Mouse (Mus musculus): ENCODE results near the gene Mrpl22. TPM values are rescaled to one million over a fixed set of nuclear protein-coding genes. Genes with fewer than 3 reads are reported as not detected.

The Mrpl22 gene
- 21.9 TPM for total RNA-seq (2023)

DNA sequence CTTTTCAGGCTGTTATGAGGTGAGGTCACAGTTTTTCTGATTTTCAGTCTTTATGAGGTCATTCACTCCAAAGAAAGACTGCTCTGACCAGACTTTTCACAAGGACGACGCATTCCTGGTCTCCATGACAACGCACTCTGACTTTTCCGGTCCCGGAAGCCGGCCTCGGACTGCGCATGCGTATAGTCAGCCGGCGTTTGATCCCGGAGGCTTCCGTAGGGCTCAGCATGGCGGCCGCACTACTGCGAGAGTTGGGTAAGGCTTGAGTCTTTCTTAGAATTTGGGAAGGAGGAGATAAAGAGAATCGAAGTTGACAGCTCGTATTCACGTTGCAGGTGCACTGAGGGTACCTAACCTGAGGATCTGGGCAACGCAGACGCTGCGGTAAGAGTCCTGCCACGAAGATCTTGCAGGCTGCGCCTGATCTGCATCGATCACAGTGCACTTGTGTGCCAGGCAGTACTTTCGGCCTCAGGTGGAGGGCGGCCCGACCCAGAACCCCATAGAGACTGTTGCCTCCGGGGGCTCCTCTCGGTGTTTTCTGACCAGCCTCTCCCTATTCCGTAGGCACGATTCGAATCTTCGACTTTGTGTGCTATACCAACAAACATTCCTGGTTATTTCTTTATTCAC lies at the start of gene Mrpl22:
Gene Mrpl22, plus strand, starts transcription at position 203 of the 633 bp plus-strand sequence.

DNA sequence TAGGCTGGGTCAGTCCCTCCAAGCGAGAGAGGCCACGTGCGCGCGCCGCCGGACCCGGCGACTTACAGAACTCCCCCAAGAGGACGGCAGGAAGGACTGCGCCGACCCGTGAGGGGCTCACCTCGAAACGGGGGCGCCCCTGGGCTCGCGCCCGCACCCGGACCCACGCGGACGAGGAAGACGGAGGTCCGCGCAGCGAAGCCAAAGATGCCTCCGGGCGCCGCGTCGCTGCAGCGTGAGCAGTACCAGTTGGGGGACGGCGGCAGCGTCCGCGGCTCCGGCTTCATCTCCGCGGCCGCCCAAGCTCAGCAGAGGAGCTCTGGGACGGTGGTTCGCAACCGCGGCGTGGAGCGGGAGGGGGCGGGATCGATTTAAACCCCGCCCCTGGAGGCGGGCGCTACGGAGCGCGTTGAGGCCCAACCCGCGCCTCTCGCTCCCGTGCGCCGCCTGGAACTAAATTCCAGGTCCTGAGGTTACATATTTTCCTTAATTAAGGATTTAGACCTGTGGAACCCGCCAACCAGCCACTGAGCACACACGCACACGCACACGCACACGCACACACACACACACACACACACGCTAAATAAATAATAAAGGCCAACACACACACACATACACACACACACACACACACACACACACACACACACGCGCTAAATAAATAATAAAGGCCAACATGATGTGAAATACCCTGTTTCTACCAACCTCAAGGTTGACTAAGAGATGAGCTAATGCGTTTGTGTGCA lies 3.1 kb upstream of the Mrpl22 start, which contains the start of gene Gemin5:
Gene Gemin5, minus strand, starts transcription at position 373 of the 749 bp plus-strand sequence.

DNA sequence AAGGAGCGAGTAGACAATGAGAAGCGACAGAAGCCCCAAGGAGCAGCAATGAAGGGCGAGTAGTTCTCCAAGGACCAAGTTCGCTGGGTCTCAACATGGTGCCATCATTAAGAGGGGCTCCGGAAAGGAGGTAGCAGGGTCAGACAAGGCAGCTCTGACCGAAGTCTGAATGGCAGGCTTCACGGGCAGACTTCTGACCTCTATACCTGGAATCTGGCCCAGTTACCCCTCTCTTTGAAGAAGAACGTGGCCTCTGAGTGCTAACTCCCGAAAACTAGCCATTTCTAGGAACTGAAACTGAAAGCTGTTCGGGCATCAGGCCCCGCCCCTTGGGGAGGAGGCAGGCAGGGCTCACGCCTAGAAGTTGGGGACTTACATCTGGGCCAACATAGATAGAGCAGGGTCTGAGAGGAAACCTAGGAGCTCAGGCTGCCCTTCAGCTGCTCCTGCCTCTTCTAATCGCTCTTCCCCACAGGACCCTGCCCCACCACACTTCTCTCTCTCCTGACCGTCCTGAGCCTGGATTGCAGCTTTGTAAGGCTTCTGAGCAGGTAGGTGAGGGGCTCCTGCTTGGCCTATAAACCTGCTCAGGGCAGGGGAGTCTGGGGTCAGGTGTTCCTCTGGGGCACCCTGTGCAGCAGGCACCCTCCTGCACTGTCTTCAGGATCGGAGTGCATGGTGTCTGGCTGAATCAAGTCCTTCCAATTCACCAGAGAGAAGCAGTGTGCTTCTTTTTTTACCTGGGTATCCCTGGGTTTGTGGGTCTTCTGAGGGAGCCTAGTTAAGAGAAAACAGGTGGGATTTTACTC lies 28.0 kb downstream of the Mrpl22 start, which contains the start of the genes Igtp and Irgm2:
Gene Igtp, plus strand, starts transcription at position 328 of the 809 bp plus-strand sequence.
Gene Irgm2, plus strand, starts transcription at position 390 of the 809 bp plus-strand sequence.

Other genes with a start within 250 kb of the Mrpl22 start
- gene Larp1, start 162.6 kb upstream of the Mrpl22 start, total RNA-seq (2023), result 122 TPM
- gene Gm12248, start 78.5 kb upstream of the Mrpl22 start, total RNA-seq (2023), result not detected
- gene Cnot8, start 67.5 kb upstream of the Mrpl22 start, total RNA-seq (2023), result 40.0 TPM
- gene Gemin5, start 3.1 kb upstream of the Mrpl22 start, total RNA-seq (2023), result 20.7 TPM
- gene Igtp, start 27.9 kb downstream of the Mrpl22 start, total RNA-seq (2023), result 72.1 TPM
- gene Irgm2, start 28.0 kb downstream of the Mrpl22 start, total RNA-seq (2023), result 19.6 TPM
- gene 4930438A08Rik, start 103.1 kb downstream of the Mrpl22 start, total RNA-seq (2023), result not detected
- 27.5 TPM for gene Zfp692, start 135.4 kb downstream of the Mrpl22 start, total RNA-seq (2023)
- 38.0 TPM for gene Zfp672, start 158.7 kb downstream of the Mrpl22 start, total RNA-seq (2023)
- gene Sh3bp5l, start 159.1 kb downstream of the Mrpl22 start, total RNA-seq (2023), result 26.0 TPM
- gene Lypd8, start 207.4 kb downstream of the Mrpl22 start, total RNA-seq (2023), result not detected
- gene 1810065E05Rik, start 249.4 kb downstream of the Mrpl22 start, total RNA-seq (2023), result not detected